Mouse (Mus musculus): Measurements from ENCODE around the gene Ubn2. TPM values are rescaled to one million over a fixed set of nuclear protein-coding genes. Genes with fewer than 3 reads are reported as not detected.
A peak's percentile ranks its signal among the peaks of the same experiment; 100 is the strongest.

The Ubn2 gene
- polyA plus RNA-seq, 1 experiment from 2014 or later = 13.0 TPM

DNA sequence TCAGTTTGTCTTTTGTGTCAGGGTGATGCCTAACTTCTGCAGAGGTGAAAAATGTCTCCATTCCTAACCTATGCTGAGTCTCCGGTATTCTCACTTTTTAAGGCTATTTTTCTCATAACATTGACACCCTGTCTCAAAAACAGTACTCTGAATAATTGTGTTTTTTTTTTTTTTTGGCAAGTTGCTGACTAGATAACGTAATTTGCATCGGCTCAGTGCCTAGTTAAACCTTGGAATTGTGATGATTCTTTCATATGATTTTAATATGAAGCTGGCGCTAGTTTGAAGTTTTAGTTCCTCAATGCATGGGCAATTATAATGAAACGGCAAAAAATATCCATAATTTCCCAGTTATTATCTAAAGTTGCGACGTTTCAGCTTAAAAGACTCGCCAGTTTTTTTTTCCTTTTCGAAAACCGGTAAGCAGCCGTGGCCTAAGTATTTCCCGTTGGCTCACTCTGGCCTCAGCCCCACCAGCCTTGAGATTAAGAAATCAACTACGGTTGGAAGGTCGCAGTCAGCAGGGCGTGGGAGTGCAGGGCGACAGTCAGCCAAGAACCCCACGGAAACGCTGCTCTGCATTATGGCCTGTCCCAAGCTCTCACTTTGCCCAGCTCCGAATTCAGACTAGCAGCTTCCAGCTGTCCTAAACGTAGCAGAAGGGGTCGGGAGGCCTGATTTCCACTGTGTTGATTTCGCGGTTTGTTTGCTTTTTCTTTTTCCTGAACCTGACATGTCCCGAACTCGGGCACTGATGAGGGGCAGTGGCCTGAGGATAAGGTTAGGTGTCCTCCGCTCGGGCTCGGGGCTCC lies 116.7 kb downstream of the Ubn2 start:
- WGBS = 7% methylated on average over 28 of the region's 28 CpGs
- H3K9ac ChIP-seq (ENCODE audit: low read length) = peak overlapping the region; percentile 97
- peaks cover 7 to 27% of the 10 kb centered on the region in 2 experiments; a peak in 3 of 4 replicates for H3K4me1 ChIP-seq (ENCODE audit: control insufficient read depth in 2 of 2, insufficient read depth in 2 of 2, low read length in 2 of 2)
- H3K4me2 ChIP-seq (ENCODE audit: low read length) = peak overlapping the region; percentile 78
- peak overlapping the region; percentile 81 to 95 for H3K4me3 ChIP-seq (ENCODE audit: control insufficient read depth in 1 of 2, insufficient read depth in 1 of 2, low read depth in 1 of 2, low read length in 2 of 2)
- no peaks in the 10 kb centered on the region for H3K9me3 ChIP-seq (ENCODE audit: control insufficient read depth, low read length)
- peak overlapping the region; percentile 100 for H3K27ac ChIP-seq (replicated peaks in 1 of 2; ENCODE audit: control insufficient read depth in 1 of 2, insufficient read depth in 1 of 2, low read depth in 2 of 2, low read length in 2 of 2)
- H3K36me3 ChIP-seq (ENCODE audit: control insufficient read depth, insufficient read depth, low read length) = peaks cover 9% of the 10 kb centered on the region; the same call in 1 of the 2 replicates
- no peaks in the 10 kb centered on the region for H3K27me3 ChIP-seq (ENCODE audit: control insufficient read depth, insufficient read depth, low read length)
- peak; percentile 45 for ATAC-seq (ENCODE audit: insufficient number of reproducible peaks, insufficient read depth, low FRiP score, low read depth)

DNA sequence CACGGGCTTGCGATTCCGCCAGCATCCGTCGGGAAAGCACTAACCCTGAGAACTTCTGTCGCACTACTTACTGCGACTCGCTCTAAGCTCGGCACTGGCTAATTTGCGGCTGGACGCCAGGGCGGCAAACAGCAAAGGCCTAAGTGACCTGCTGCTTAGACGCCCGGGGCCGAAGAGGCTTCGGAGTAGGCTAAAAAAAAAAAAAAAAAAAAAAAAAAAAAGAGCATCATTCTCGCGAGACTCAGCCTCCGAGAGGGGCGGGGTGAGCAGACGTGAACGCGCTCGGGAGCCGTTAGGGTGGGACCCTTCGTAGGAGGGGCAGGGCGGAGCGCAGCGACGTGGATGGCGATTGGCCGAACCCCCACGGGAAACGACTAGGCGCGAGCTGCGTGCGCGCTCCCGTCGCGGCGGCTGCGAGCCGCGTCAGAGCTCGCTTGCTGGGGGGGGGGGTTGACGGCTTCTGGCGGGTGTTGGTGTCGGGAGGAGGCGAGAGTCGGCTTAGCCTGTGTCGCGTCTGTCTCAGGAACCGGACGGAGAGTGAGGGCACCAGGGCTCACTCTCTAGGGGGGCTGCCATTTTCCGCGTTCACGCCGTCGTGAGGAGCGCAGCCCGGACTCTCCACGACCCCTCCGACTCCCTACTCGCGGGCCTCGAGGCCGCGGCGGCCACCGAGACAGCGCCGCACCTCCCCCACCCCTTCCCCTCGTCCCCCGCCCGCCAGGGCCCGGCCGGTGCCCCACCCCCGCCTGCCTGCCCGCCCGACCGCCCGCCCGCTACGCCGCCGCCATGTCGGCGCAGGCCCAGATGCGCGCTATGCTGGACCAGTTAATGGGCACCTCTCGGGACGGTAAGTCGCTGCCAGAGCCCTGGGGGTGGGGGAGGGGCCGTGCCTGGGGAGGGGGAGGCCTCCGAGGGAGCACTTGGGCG lies 117.6 kb downstream of the Ubn2 start, which contains the start of gene Luc7l2:
Gene Luc7l2 (plus strand): TSS at position 273 of the 927 bp plus-strand sequence.
- Histone ChIP-seq H3K9ac (ENCODE audit: low read length) (peak within 1 kb of the TSS; percentile 97), H3K27ac (replicated peaks in 1 of 2; ENCODE audit: control insufficient read depth in 1 of 2, insufficient read depth in 1 of 2, low read depth in 2 of 2, low read length in 2 of 2) (peak within 1 kb of the TSS; percentile 100), H3K4me1 (ENCODE audit: control insufficient read depth in 2 of 2, insufficient read depth in 2 of 2, low read length in 2 of 2) (peaks cover 7 to 29% of the 10 kb centered on the region in 2 experiments; a peak in 3 of 4 replicates), H3K36me3 (ENCODE audit: control insufficient read depth, insufficient read depth, low read length) (peaks cover 10% of the 10 kb centered on the region; the same call in 1 of the 2 replicates), H3K4me2 (ENCODE audit: low read length) (peak within 1 kb of the TSS; percentile 78), H3K4me3 (ENCODE audit: control insufficient read depth in 1 of 2, insufficient read depth in 1 of 2, low read depth in 1 of 2, low read length in 2 of 2) (peak within 1 kb of the TSS; percentile 81 to 99), H3K27me3 (ENCODE audit: control insufficient read depth, insufficient read depth, low read length) (no peaks in the 10 kb centered on the region), H3K9me3 (ENCODE audit: control insufficient read depth, low read length) (no peaks in the 10 kb centered on the region)
- peak; percentile 94 for ATAC-seq (ENCODE audit: insufficient number of reproducible peaks, insufficient read depth, low FRiP score, low read depth)
- under 1% methylated on average over 80 of the region's 98 CpGs for WGBS

GRCm38 (mm10) chr6:38551989-38552635 lies 118.4 kb downstream of the Ubn2 start:
- Histone ChIP-seq H3K4me1 (ENCODE audit: control insufficient read depth in 2 of 2, insufficient read depth in 2 of 2, low read length in 2 of 2) (peaks cover 7 to 32% of the 10 kb centered on the region in 2 experiments; a peak in 3 of 4 replicates), H3K9me3 (ENCODE audit: control insufficient read depth, low read length) (no peaks in the 10 kb centered on the region), H3K4me2 (ENCODE audit: low read length) (peak overlapping the region; percentile 67), H3K27me3 (ENCODE audit: control insufficient read depth, insufficient read depth, low read length) (no peaks in the 10 kb centered on the region), H3K9ac (ENCODE audit: low read length) (peak overlapping the region; percentile 96), H3K4me3 (ENCODE audit: control insufficient read depth in 1 of 2, insufficient read depth in 1 of 2, low read depth in 1 of 2, low read length in 2 of 2) (peak overlapping the region; percentile 81 to 99), H3K36me3 (ENCODE audit: control insufficient read depth, insufficient read depth, low read length) (peaks cover 10% of the 10 kb centered on the region; the same call in 1 of the 2 replicates), H3K27ac (replicated peaks in 1 of 2; ENCODE audit: control insufficient read depth in 1 of 2, insufficient read depth in 1 of 2, low read depth in 2 of 2, low read length in 2 of 2) (peak overlapping the region; percentile 85 to 100)
- 0% methylated on average over 30 of the region's 32 CpGs for WGBS
- ATAC-seq (ENCODE audit: insufficient number of reproducible peaks, insufficient read depth, low FRiP score, low read depth) = peak; percentile 92

DNA sequence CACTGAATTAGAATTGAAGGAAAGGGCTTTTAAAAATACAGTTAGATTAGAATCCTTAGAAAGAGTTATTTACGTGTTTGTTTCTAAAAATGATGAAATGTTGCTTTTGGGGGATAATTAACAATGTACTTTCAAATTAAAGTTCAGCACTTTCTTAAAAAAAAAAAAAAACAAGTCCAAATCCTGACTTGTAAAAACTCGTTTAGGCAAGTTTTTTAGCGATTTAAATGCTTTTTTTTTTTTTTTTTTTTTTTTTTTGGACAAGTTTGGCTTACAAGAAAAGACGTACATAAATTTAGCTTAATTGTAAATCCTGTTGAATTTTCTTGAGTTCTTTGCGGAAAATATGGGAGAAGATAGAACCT lies 118.9 kb downstream of the Ubn2 start:
- Histone ChIP-seq H3K4me3 (ENCODE audit: control insufficient read depth in 1 of 2, insufficient read depth in 1 of 2, low read depth in 1 of 2, low read length in 2 of 2) (peak overlapping the region in 1 of 2 experiments; percentile 81; a peak in 3 of 4 replicates), H3K4me2 (ENCODE audit: low read length) (peak overlapping the region; percentile 67), H3K36me3 (ENCODE audit: control insufficient read depth, insufficient read depth, low read length) (peaks cover 10% of the 10 kb centered on the region; the same call in 1 of the 2 replicates), H3K27me3 (ENCODE audit: control insufficient read depth, insufficient read depth, low read length) (no peaks in the 10 kb centered on the region), H3K9me3 (ENCODE audit: control insufficient read depth, low read length) (no peaks in the 10 kb centered on the region), H3K27ac (replicated peaks in 1 of 2; ENCODE audit: control insufficient read depth in 1 of 2, insufficient read depth in 1 of 2, low read depth in 2 of 2, low read length in 2 of 2) (no peak overlapping the region), H3K9ac (ENCODE audit: low read length) (peak overlapping the region; percentile 96), H3K4me1 (ENCODE audit: control insufficient read depth in 2 of 2, insufficient read depth in 2 of 2, low read length in 2 of 2) (peaks cover 5 to 33% of the 10 kb centered on the region in 2 experiments; a peak in 3 of 4 replicates)
- 18% methylated on average over 5 of the region's 5 CpGs for WGBS
- ATAC-seq (ENCODE audit: insufficient number of reproducible peaks, insufficient read depth, low FRiP score, low read depth) = no peak

Small RNAs within 50 kb of the gene (microRNA-seq; reads per million reads assigned to microRNA genes)
- gene Mir7670 = not detected

Other genes with a start within 250 kb of the Ubn2 start
- 1.9 and 2.3 TPM in 2 replicates for gene D630045J12Rik, start 179.9 kb upstream of the Ubn2 start, polyA plus RNA-seq (2014; fragmentation: Nextera tagmentation; extraction: Ambion mirVana)
- 8.7 and 9.3 TPM in 2 replicates for gene Zc3hav1l, start 134.7 kb upstream of the Ubn2 start, polyA plus RNA-seq (2014; fragmentation: Nextera tagmentation; extraction: Ambion mirVana)
- gene Zc3hav1, start 79.3 kb upstream of the Ubn2 start, polyA plus RNA-seq (2014; fragmentation: Nextera tagmentation; extraction: Ambion mirVana) = 7.2 and 9.1 TPM in 2 replicates
- 2.7 and 3.9 TPM in 2 replicates for gene Ttc26, start 52.5 kb upstream of the Ubn2 start, polyA plus RNA-seq (2014; fragmentation: Nextera tagmentation; extraction: Ambion mirVana)
- 284 and 300 TPM in 2 replicates for gene Fmc1, start 99.6 kb downstream of the Ubn2 start, polyA plus RNA-seq (2014; fragmentation: Nextera tagmentation; extraction: Ambion mirVana)
- gene Luc7l2, start 117.4 kb downstream of the Ubn2 start, polyA plus RNA-seq (2014; fragmentation: Nextera tagmentation; extraction: Ambion mirVana) = 47.2 and 48.0 TPM in 2 replicates
- gene Klrg2, start 203.3 kb downstream of the Ubn2 start, polyA plus RNA-seq (2014; fragmentation: Nextera tagmentation; extraction: Ambion mirVana) = 0.16 and 0.26 TPM in 2 replicates
- gene Clec2l, start 229.1 kb downstream of the Ubn2 start, polyA plus RNA-seq (2014; fragmentation: Nextera tagmentation; extraction: Ambion mirVana) = 2.3 and 2.4 TPM in 2 replicates